Mouse (Mus musculus) kidney, embryonic 14.5 days (tissue): ENCODE data around the gene Psmb7. TPM values are rescaled to one million over a fixed set of nuclear protein-coding genes. Genes with fewer than 3 reads are reported as not detected.

Source experiments
- ATAC-seq: fragments of 200-750 bp; cut with Nextera tagmentation; 2 replicates; pipeline ENCODE4 v1.8.0; 2017; ENCODE audit warnings: moderate number of reproducible peaks, mild to moderate bottlenecking, moderate TSS enrichment, moderate library complexity; ENCODE audit not compliant: low FRiP score, low TSS enrichment
- H3K27ac ChIP-seq: fragments of 300-500 bp; sonication (generic); 2 replicates; pipeline ENCODE4 v1.5.1; 2014; ENCODE audit warnings: low read depth, mild to moderate bottlenecking, low read length, moderate library complexity, mixed read lengths
- H3K27me3 ChIP-seq: fragments of 300-500 bp; sonication (generic); 2 replicates; pipeline ENCODE4 v1.6.1; 2014; ENCODE audit warnings: mild to moderate bottlenecking, low read length; ENCODE audit not compliant: control insufficient read depth, insufficient read depth
- H3K36me3 ChIP-seq: fragments of 300-500 bp; sonication (generic); 2 replicates; pipeline ENCODE4 v1.6.1; 2014; ENCODE audit warnings: low read length, mixed read lengths; ENCODE audit not compliant: control insufficient read depth, insufficient read depth
- H3K4me1 ChIP-seq: fragments of 300-500 bp; sonication (generic); 2 replicates; pipeline ENCODE4 v1.6.1; 2014; ENCODE audit warnings: low read length, mixed read lengths; ENCODE audit not compliant: control insufficient read depth, insufficient read depth
- H3K4me2 ChIP-seq: fragments of 300-500 bp; sonication (generic); replicated peaks from 2 replicates; pipeline ENCODE4 v1.6.1; 2014; ENCODE audit warnings: low read depth, mild to moderate bottlenecking, low read length
- H3K4me3 ChIP-seq: fragments of 300-500 bp; sonication (generic); 2 replicates; pipeline ENCODE4 v1.5.1; 2014; ENCODE audit warnings: mild to moderate bottlenecking, low read length
- H3K9ac ChIP-seq: fragments of 300-500 bp; sonication (generic); 2 replicates; pipeline ENCODE4 v1.6.1; 2014; ENCODE audit warnings: low read depth, mild to moderate bottlenecking, low read length, moderate library complexity
- H3K9me3 ChIP-seq: fragments of 300-500 bp; sonication (generic); 2 replicates; pipeline ENCODE4 v1.6.1; 2016; ENCODE audit warnings: low read length; ENCODE audit not compliant: control insufficient read depth
- WGBS: fragments of 180-500 bp; shearing (Covaris S2); extraction: QIAGEN DNeasy Blood & Tissue Kit; methylation state at CpG from one replicate; pipeline ENCODE4 v1.1.7; 2014; 5-methylcytosine and 5-hydroxymethylcytosine counted together
- polyA plus RNA-seq: library from polyadenylated mRNA; unstranded; fragments of >200 nt; fragmentation: Nextera tagmentation; extraction: Ambion mirVana; gene quantifications from 2 replicates; pipeline ENCODE4 v1.2.1, GENCODE M21; 2014

Gene Psmb7
- polyA plus RNA-seq = 287 and 379 TPM in 2 replicates

GRCm38 (mm10) chr2:38643625-38644427, at the start of gene Psmb7:
Gene Psmb7 (minus strand): TSS chr2:38644087.
- peak within 1 kb of the TSS; percentile 98 for H3K4me3 ChIP-seq
- peaks cover 30% of the 10 kb centered on the region for H3K36me3 ChIP-seq
- no peaks in the 10 kb centered on the region; the same call in 1 of the 2 replicates for H3K9me3 ChIP-seq
- WGBS = 2% methylated on average over 52 of the region's 52 CpGs
- H3K27me3 ChIP-seq = no peaks in the 10 kb centered on the region
- no peak within 1 kb of the TSS for H3K27ac ChIP-seq
- ATAC-seq = peak; percentile 88
- 0 out of 2 replicates have a peak, but pooled peaks cover 7% of the 10 kb centered on the region for H3K4me1 ChIP-seq
- H3K4me2 ChIP-seq = peak within 1 kb of the TSS; percentile 78
- H3K9ac ChIP-seq = peak within 1 kb of the TSS; percentile 92

GRCm38 (mm10) chr2:38691542-38691941, 47.7 kb upstream of the Psmb7 start:
- WGBS = 18% methylated on average over 8 of the region's 8 CpGs
- no peak for ATAC-seq
- H3K27ac ChIP-seq = no peak overlapping the region
- no peak overlapping the region for H3K9ac ChIP-seq
- H3K4me3 ChIP-seq = no peak overlapping the region
- 0 out of 2 replicates have a peak, but pooled peaks cover 6% of the 10 kb centered on the region for H3K27me3 ChIP-seq
- H3K4me1 ChIP-seq = peaks cover 7% of the 10 kb centered on the region; the same call in 1 of the 2 replicates
- H3K4me2 ChIP-seq = no peak overlapping the region
- no peaks in the 10 kb centered on the region for H3K9me3 ChIP-seq
- no peaks in the 10 kb centered on the region for H3K36me3 ChIP-seq

GRCm38 (mm10) chr2:38689881-38690280, 46.0 kb upstream of the Psmb7 start:
- peaks cover 7% of the 10 kb centered on the region; the same call in 1 of the 2 replicates for H3K4me1 ChIP-seq
- no peak overlapping the region for H3K27ac ChIP-seq
- H3K9me3 ChIP-seq = no peaks in the 10 kb centered on the region
- H3K4me2 ChIP-seq = no peak overlapping the region
- WGBS = 75% methylated on average over 1 of the region's 1 CpGs
- H3K9ac ChIP-seq = no peak overlapping the region
- 0 out of 2 replicates have a peak, but pooled peaks cover 6% of the 10 kb centered on the region for H3K27me3 ChIP-seq
- no peak overlapping the region for H3K4me3 ChIP-seq
- no peak for ATAC-seq
- H3K36me3 ChIP-seq = no peaks in the 10 kb centered on the region

- H3K27me3 ChIP-seq = 0 out of 2 replicates have a peak, but pooled peaks cover 6% of the 10 kb centered on the region
- ATAC-seq = peak; percentile 67
- H3K4me3 ChIP-seq = peak overlapping the region; percentile 30
- H3K4me2 ChIP-seq = peak overlapping the region; percentile 55
- H3K4me1 ChIP-seq = peaks cover 7% of the 10 kb centered on the region; the same call in 1 of the 2 replicates
- H3K27ac ChIP-seq = no peak overlapping the region
- WGBS = 5% methylated on average over 27 of the region's 29 CpGs
- no peaks in the 10 kb centered on the region for H3K36me3 ChIP-seq
- H3K9ac ChIP-seq = peak overlapping the region; percentile 37; the same call in 1 of the 2 replicates
- H3K9me3 ChIP-seq = no peaks in the 10 kb centered on the region
Measured at GRCm38 (mm10) chr2:38688791-38689520, 45.1 kb upstream of the Psmb7 start.

- Histone ChIP-seq H3K9ac (no peak overlapping the region), H3K27ac (no peak overlapping the region), H3K36me3 (no peaks in the 10 kb centered on the region), H3K4me2 (no peak overlapping the region), H3K4me3 (no peak overlapping the region), H3K27me3 (0 out of 2 replicates have a peak, but pooled peaks cover 6% of the 10 kb centered on the region), H3K9me3 (no peaks in the 10 kb centered on the region), H3K4me1 (peaks cover 7% of the 10 kb centered on the region; the same call in 1 of the 2 replicates)
- ATAC-seq = no peak
- 80% methylated on average over 3 of the region's 3 CpGs for WGBS
Measured at GRCm38 (mm10) chr2:38685746-38686145, 41.9 kb upstream of the Psmb7 start.

GRCm38 (mm10) chr2:38683083-38683482, 39.2 kb upstream of the Psmb7 start:
- Histone ChIP-seq H3K27me3 (no peaks in the 10 kb centered on the region), H3K4me1 (no peaks in the 10 kb centered on the region), H3K27ac (no peak overlapping the region), H3K9ac (no peak overlapping the region), H3K4me2 (no peak overlapping the region), H3K36me3 (no peaks in the 10 kb centered on the region), H3K4me3 (no peak overlapping the region), H3K9me3 (no peaks in the 10 kb centered on the region)
- no peak for ATAC-seq
- WGBS = 77% methylated on average over 5 of the region's 5 CpGs

- ATAC-seq = no peak
- Histone ChIP-seq H3K9ac (no peak overlapping the region), H3K9me3 (no peaks in the 10 kb centered on the region), H3K36me3 (no peaks in the 10 kb centered on the region), H3K27me3 (no peaks in the 10 kb centered on the region), H3K27ac (no peak overlapping the region), H3K4me2 (no peak overlapping the region), H3K4me1 (no peaks in the 10 kb centered on the region), H3K4me3 (no peak overlapping the region)
- WGBS = 88% methylated on average over 5 of the region's 5 CpGs
Measured at GRCm38 (mm10) chr2:38682209-38682608, 38.3 kb upstream of the Psmb7 start.

GRCm38 (mm10) chr2:38678947-38679346, 35.1 kb upstream of the Psmb7 start:
- H3K36me3 ChIP-seq = no peaks in the 10 kb centered on the region
- H3K9me3 ChIP-seq = no peaks in the 10 kb centered on the region
- no peak overlapping the region for H3K4me2 ChIP-seq
- H3K9ac ChIP-seq = no peak overlapping the region
- no peak overlapping the region for H3K4me3 ChIP-seq
- H3K27ac ChIP-seq = no peak overlapping the region
- ATAC-seq = no peak
- H3K4me1 ChIP-seq = no peaks in the 10 kb centered on the region
- H3K27me3 ChIP-seq = no peaks in the 10 kb centered on the region
